Mouse (Mus musculus) E14TG2a.4 (cell line): ENCODE measurements around the gene Snapc2.

Source experiments
- CTCF ChIP-seq: conservative IDR thresholded peaks from 2 replicates; pipeline ENCODE4 v1.5.1; 2014; ENCODE audit warnings: low read length
- NANOG ChIP-seq: IDR thresholded peaks from 2 replicates; pipeline ENCODE4 v1.6.1; 2014; ENCODE audit warnings: borderline replicate concordance, low read length, mixed read lengths
- POU5F1 ChIP-seq: IDR thresholded peaks from 2 replicates; pipeline ENCODE4 v1.6.1; 2014; ENCODE audit warnings: low read length, borderline replicate concordance

DNA sequence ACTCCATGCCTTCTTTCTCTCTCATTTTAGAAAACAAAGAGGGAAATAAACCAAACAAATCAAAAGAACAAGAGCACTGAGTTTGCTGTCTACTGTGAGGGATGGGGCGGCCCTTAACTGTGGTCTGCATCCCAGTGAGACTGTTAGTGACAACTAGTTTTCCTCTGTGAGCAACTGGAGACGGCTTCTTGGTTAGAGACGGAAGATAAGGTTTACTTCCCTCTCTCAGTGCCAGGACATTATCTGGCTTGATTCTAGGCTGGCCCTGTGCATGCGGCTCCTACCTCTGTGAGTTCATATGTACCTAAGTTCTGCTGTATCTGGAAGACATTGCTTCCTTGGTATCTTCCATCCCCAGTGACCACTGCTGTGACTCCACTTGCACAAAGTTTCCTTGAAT, 44.9 kb downstream of the Snapc2 start:
- no peak for TF ChIP-seq CTCF
- TF ChIP-seq NANOG, result no peak
- TF ChIP-seq POU5F1, result no peak
